Mouse (Mus musculus): ENCODE data around the gene Dnajc28. TPM values are rescaled to one million over a fixed set of nuclear protein-coding genes. Genes with fewer than 3 reads are reported as not detected.

The Dnajc28 gene
- polyA plus RNA-seq (2015; fragmentation: Nextera tagmentation; extraction: Ambion mirVana): 3.1 and 3.8 TPM in 2 replicates

DNA sequence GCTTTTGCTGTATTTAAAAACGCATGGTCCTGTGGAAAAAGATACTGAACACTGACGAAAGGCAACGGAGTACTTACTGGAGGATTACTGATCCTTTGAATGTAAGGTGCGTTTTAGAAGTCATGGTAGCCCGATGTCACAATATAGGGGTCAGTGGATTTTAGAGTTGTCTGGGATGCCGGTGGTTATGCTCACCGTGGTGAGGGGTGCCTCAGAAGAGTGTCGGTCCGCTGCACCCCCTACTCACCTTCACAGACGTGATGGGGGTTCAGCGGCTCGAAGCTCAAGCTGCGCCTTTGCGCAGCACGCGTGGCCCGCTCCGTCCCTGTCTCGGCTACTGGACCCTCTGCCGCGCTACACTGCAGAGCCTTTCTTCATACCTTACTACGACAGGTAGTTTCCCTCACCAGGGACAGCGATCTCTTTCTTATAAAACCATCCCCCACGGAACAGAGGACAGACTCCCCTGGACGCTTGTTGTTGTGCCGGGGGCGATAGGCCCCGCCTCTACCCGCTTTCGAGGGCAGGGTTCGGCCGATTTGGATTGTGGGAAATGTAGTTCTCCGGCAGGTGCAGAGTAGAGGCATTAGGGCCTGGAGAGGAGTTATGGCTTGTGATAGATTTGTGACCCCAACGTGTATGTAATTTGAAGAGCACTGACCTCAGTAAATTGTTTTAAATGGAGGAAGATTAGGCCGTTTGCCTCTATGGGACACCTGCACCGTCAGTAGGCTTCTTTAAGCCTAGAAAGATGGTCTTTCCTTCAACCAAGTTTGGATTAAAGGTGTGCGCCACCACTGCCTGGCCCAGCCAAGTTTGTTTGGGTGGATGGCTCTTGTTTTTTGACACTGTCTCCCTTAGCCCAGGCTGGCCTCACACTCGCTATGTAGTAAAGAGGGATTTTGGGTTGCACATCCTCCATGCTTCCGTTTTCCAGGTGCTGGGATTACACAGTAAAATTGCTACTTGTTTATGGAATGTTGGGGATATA lies at the start of gene Dnajc28:
Gene Dnajc28, minus strand, starts transcription at position 516 of the 991 bp plus-strand sequence.
- 10% methylated on average over 39 of the region's 39 CpGs for whole genome bisulfite sequencing
- H3K9ac ChIP-seq: peak within 1 kb of the TSS; percentile 47
- H3K4me2 ChIP-seq: peak within 1 kb of the TSS; percentile 61
- peaks cover 41% of the 10 kb centered on the region for H3K36me3 ChIP-seq
- H3K27ac ChIP-seq: no peak within 1 kb of the TSS
- no peaks in the 10 kb centered on the region for H3K27me3 ChIP-seq
- no peaks in the 10 kb centered on the region for H3K9me3 ChIP-seq
- ATAC-seq (ENCODE audit: insufficient number of reproducible peaks, low FRiP score, low TSS enrichment, low read depth): no peak; the same call in 1 of the 2 replicates
- peak within 1 kb of the TSS; percentile 63 for H3K4me3 ChIP-seq
- H3K4me1 ChIP-seq: peaks cover 4% of the 10 kb centered on the region

DNA sequence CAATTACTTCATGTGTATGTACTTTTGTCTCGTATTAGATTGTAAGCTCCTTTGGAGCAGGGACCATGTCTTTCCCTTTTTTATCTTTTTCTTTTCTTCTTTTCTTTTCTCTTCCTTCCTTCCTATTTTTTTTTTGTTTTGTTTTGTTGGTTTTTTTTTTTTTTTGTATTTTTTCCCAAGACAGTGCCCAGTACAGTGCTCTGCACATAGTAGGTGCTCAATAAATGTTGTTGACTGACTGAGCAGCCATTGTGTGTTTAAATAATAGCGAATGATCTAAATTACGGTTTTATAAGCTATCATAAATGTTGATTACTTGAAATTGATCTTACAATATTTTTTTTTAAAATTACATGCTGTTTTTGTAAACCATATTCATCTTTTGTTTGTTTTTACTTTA lies 45.0 kb upstream of the Dnajc28 start:
- Histone ChIP-seq H3K27me3 (no peaks in the 10 kb centered on the region), H3K4me3 (no peak overlapping the region), H3K27ac (no peak overlapping the region), H3K36me3 (peaks cover 83% of the 10 kb centered on the region), H3K4me2 (no peak overlapping the region), H3K4me1 (no peaks in the 10 kb centered on the region), H3K9me3 (no peaks in the 10 kb centered on the region), H3K9ac (no peak overlapping the region)
- no peak for ATAC-seq (ENCODE audit: insufficient number of reproducible peaks, low FRiP score, low TSS enrichment, low read depth)
- WGBS: 92% methylated on average over 3 of the region's 3 CpGs

DNA sequence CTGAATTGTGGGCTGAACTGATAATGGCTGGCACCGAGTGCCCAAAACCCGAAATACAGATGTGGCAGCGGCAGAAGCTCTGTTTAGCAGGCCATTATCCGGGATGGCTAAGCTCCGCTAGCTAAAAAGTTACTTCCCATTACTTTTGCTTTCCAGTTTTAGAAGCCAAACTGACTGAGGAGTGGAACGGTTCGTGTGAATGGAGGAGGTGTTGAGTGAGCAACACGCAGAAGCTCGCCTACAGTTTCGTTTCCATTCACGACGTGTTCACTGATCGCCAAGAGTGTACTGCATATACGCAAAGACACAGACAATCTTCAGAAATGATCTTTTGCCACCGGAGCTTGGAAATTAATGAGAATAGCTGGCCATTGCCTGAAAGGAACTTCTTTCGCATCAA lies 43.5 kb upstream of the Dnajc28 start:
- Histone ChIP-seq H3K27me3 (no peaks in the 10 kb centered on the region), H3K4me3 (no peak overlapping the region), H3K36me3 (peaks cover 89% of the 10 kb centered on the region), H3K9ac (no peak overlapping the region), H3K27ac (no peak overlapping the region), H3K4me1 (no peaks in the 10 kb centered on the region), H3K4me2 (no peak overlapping the region), H3K9me3 (no peaks in the 10 kb centered on the region)
- ATAC-seq (ENCODE audit: insufficient number of reproducible peaks, low FRiP score, low TSS enrichment, low read depth): no peak
- 91% methylated on average over 16 of the region's 16 CpGs for WGBS

DNA sequence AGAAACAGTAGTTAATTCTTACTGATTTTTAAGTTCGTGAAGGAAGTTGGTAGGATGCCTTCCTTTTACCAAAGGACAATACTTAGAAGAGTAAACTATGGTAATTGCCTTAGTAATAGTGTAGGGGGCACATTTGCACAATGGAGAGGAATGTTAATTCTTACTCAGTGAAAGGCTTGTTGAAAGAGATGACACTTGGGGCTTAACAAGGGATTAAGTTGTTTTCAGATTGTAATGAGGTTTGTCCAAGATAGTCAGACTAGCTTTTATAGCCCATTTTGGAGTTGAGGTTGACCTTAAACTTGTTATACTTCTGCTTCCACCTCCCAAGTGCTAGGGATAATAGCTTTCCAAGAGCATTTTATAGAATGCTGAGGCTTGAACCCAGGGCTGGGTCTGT lies 42.6 kb upstream of the Dnajc28 start:
- Histone ChIP-seq H3K4me2 (no peak overlapping the region), H3K9me3 (no peaks in the 10 kb centered on the region), H3K36me3 (peaks cover 90% of the 10 kb centered on the region), H3K4me3 (no peak overlapping the region), H3K27me3 (no peaks in the 10 kb centered on the region), H3K27ac (no peak overlapping the region), H3K4me1 (no peaks in the 10 kb centered on the region), H3K9ac (no peak overlapping the region)
- WGBS: 79% methylated on average over 1 of the region's 1 CpGs
- no peak for ATAC-seq (ENCODE audit: insufficient number of reproducible peaks, low FRiP score, low TSS enrichment, low read depth)

DNA sequence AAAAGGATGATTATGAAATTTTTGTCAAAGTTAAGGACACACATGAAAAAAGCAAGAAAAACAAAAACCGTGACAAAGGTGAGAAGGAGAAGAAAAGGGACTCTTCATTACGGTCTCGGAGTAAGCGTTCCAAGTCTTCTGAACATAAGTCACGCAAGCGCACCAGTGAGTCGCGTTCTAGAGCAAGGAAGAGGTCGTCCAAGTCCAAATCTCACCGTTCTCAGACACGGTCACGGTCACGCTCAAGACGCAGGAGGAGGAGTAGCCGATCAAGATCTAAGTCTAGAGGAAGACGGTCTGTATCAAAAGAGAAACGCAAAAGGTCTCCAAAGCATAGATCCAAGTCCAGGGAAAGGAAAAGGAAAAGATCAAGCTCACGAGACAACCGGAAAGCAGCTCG lies 41.0 kb upstream of the Dnajc28 start:
- Histone ChIP-seq H3K4me1 (no peaks in the 10 kb centered on the region), H3K9ac (no peak overlapping the region), H3K27ac (no peak overlapping the region), H3K4me3 (no peak overlapping the region), H3K9me3 (no peaks in the 10 kb centered on the region), H3K36me3 (peaks cover 90% of the 10 kb centered on the region), H3K27me3 (no peaks in the 10 kb centered on the region), H3K4me2 (no peak overlapping the region)
- ATAC-seq (ENCODE audit: insufficient number of reproducible peaks, low FRiP score, low TSS enrichment, low read depth): no peak
- 97% methylated on average over 20 of the region's 20 CpGs for WGBS

DNA sequence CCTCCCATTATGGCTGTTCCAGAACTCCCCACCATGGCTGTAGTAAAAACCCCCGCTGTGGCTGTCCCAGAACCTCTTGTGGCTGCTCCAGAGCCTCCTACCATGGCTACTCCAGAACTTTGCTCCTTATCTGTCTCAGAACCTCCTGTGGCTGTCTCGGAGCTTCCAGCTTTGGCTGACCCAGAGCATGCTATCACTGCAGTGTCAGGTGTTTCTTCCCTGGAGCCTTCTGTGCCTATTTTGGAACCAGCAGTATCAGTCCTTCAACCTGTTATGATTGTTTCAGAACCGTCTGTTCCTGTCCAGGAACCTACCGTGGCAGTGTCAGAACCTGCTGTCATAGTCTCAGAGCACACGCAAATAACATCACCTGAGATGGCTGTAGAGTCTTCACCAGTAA lies 39.6 kb upstream of the Dnajc28 start:
- Histone ChIP-seq H3K4me1 (no peaks in the 10 kb centered on the region), H3K9me3 (no peaks in the 10 kb centered on the region), H3K27ac (no peak overlapping the region), H3K27me3 (no peaks in the 10 kb centered on the region), H3K9ac (no peak overlapping the region), H3K4me2 (no peak overlapping the region), H3K4me3 (no peak overlapping the region), H3K36me3 (peaks cover 91% of the 10 kb centered on the region)
- ATAC-seq (ENCODE audit: insufficient number of reproducible peaks, low FRiP score, low TSS enrichment, low read depth): no peak
- WGBS: 95% methylated on average over 5 of the region's 5 CpGs

DNA sequence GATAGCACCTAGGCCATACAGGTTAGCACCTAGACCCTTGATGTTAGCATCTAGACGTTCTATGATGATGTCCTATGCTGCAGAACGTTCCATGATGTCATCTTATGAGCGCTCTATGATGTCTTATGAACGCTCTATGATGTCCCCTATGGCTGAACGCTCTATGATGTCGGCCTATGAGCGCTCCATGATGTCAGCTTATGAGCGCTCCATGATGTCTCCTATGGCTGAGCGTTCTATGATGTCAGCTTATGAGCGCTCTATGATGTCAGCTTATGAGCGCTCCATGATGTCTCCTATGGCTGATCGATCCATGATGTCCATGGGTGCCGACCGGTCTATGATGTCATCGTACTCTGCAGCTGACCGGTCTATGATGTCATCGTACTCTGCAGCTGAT lies 38.5 kb upstream of the Dnajc28 start:
- ATAC-seq (ENCODE audit: insufficient number of reproducible peaks, low FRiP score, low TSS enrichment, low read depth): peak; percentile 14; the same call in 1 of the 2 replicates
- H3K4me2 ChIP-seq: no peak overlapping the region
- no peaks in the 10 kb centered on the region for H3K27me3 ChIP-seq
- 97% methylated on average over 17 of the region's 17 CpGs for WGBS
- H3K27ac ChIP-seq: no peak overlapping the region
- H3K9ac ChIP-seq: no peak overlapping the region
- H3K9me3 ChIP-seq: no peaks in the 10 kb centered on the region
- H3K4me3 ChIP-seq: no peak overlapping the region
- H3K36me3 ChIP-seq: peaks cover 84% of the 10 kb centered on the region
- peaks cover 3% of the 10 kb centered on the region for H3K4me1 ChIP-seq

DNA sequence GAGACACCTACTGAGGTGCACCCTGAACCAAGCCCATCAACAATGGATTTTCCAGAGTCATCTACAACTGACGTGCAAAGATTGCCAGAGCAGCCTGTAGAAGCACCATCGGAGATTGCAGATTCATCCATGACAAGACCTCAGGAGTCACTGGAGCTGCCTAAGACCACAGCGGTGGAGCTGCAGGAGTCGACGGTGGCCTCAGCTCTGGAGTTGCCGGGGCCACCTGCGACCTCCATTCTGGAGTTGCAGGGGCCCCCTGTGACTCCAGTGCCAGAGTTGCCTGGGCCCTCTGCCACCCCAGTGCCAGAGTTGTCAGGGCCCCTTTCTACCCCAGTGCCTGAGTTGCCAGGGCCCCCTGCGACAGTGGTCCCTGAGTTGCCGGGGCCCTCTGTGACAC lies 36.5 kb upstream of the Dnajc28 start:
- no peaks in the 10 kb centered on the region for H3K9me3 ChIP-seq
- no peak overlapping the region for H3K27ac ChIP-seq
- H3K4me3 ChIP-seq: no peak overlapping the region
- H3K36me3 ChIP-seq: peaks cover 76% of the 10 kb centered on the region
- WGBS: 98% methylated on average over 9 of the region's 9 CpGs
- no peaks in the 10 kb centered on the region for H3K27me3 ChIP-seq
- H3K9ac ChIP-seq: no peak overlapping the region
- peaks cover 7% of the 10 kb centered on the region for H3K4me1 ChIP-seq
- H3K4me2 ChIP-seq: no peak overlapping the region
- ATAC-seq (ENCODE audit: insufficient number of reproducible peaks, low FRiP score, low TSS enrichment, low read depth): no peak

DNA sequence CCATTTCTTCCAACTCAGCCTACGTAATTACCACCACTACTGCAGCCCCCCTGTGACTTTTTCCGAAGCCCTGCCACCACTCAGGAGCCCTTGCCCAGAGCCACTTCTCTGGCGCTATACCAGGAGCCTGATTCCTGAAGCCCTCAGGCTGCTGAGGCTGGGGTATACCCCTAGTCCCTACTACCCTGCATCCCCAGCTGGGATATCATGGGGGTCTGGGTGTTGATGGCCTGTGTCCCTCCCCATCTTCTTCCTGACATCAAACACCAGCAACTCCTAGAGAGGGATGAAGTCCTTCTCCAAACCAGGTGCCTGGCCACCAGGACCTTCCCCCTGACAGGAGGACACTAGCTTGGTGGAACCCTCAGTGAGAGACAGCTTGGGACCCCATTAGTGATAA lies 33.4 kb upstream of the Dnajc28 start:
- H3K4me2 ChIP-seq: no peak overlapping the region
- no peaks in the 10 kb centered on the region for H3K27me3 ChIP-seq
- H3K9ac ChIP-seq: no peak overlapping the region
- 75% methylated on average over 3 of the region's 3 CpGs for WGBS
- H3K27ac ChIP-seq: no peak overlapping the region
- H3K4me3 ChIP-seq: no peak overlapping the region
- peaks cover 45% of the 10 kb centered on the region for H3K36me3 ChIP-seq
- peaks cover 11% of the 10 kb centered on the region for H3K4me1 ChIP-seq
- H3K9me3 ChIP-seq: no peaks in the 10 kb centered on the region
- ATAC-seq (ENCODE audit: insufficient number of reproducible peaks, low FRiP score, low TSS enrichment, low read depth): no peak

DNA sequence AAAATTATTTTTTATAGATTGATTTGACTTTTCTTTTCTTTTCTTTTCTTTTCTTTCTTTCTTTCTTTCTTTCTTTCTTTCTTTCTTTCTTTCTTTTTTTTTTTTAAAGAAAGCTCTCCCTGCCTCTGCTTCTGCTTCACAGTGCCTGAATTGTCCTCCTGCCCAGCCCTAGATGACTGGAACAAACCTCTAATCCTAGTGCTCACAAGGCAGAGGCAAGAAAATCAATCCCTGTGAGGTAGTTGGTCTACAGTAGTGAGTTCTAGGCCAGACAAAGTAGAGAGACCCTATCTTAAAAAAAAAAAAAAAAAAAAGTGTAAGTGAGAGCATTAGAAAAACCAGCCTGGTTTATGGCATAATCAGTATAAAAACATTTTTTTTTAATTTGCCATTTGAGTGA lies 31.0 kb upstream of the Dnajc28 start:
- ATAC-seq (ENCODE audit: insufficient number of reproducible peaks, low FRiP score, low TSS enrichment, low read depth): no peak
- H3K27ac ChIP-seq: no peak overlapping the region
- no peaks in the 10 kb centered on the region for H3K9me3 ChIP-seq
- H3K27me3 ChIP-seq: no peaks in the 10 kb centered on the region
- peaks cover 21% of the 10 kb centered on the region for H3K36me3 ChIP-seq
- no peak overlapping the region for H3K9ac ChIP-seq
- peaks cover 15% of the 10 kb centered on the region for H3K4me1 ChIP-seq
- H3K4me3 ChIP-seq: no peak overlapping the region
- no peak overlapping the region for H3K4me2 ChIP-seq

DNA sequence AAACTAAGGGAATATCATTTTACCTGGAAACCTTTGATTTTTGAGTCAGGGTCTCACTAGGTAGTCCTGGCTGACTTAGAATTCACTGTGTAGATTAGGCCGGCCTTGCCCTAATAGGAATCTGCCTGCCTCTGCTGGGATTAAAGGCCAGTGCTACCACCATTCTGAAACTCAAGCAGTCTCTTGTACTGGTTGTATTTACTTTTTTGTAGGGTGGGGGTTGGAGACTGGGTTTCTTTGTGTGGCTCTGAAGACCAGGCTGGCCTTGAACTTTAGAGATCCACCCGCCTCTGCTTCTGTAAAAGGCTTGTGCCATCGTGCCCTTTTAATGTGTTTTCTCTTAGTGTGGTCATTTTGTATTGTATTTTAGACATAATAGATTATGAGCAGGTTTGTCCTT lies 30.4 kb upstream of the Dnajc28 start:
- Histone ChIP-seq H3K4me2 (peak overlapping the region; percentile 42), H3K9ac (0 out of 2 replicates have a peak overlapping the region, but pooled peaks have one; percentile 14), H3K4me3 (peak overlapping the region; percentile 67), H3K27ac (no peak overlapping the region), H3K27me3 (no peaks in the 10 kb centered on the region), H3K4me1 (peaks cover 17% of the 10 kb centered on the region), H3K36me3 (peaks cover 17% of the 10 kb centered on the region), H3K9me3 (no peaks in the 10 kb centered on the region)
- ATAC-seq (ENCODE audit: insufficient number of reproducible peaks, low FRiP score, low TSS enrichment, low read depth): no peak
- WGBS: 69% methylated on average over 3 of the region's 3 CpGs

DNA sequence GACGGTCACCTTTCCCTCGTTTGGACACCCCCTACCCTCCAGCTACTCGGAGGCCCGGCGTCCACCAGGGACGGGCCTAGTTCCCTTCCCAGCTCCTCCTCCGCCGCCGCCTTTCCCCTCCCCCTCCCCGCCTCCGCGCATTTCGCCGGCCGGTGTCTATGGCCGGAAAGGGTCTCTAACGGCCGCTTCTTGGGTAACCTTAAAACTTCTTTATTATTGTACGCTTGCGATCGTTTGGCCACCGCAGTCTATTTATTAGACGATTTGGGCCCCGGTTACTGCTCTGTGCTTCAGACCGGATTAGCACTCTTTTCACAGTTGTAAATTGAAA lies 29.4 kb upstream of the Dnajc28 start:
- Histone ChIP-seq H3K9ac (peak overlapping the region; percentile 76), H3K27ac (peak overlapping the region; percentile 99), H3K4me1 (peaks cover 17% of the 10 kb centered on the region), H3K4me3 (peak overlapping the region; percentile 67), H3K9me3 (no peaks in the 10 kb centered on the region), H3K36me3 (peaks cover 12% of the 10 kb centered on the region), H3K4me2 (peak overlapping the region; percentile 47), H3K27me3 (no peaks in the 10 kb centered on the region)
- ATAC-seq (ENCODE audit: insufficient number of reproducible peaks, low FRiP score, low TSS enrichment, low read depth): peak; percentile 53; the same call in 1 of the 2 replicates
- under 1% methylated on average over 24 of the region's 25 CpGs for WGBS
